Mouse (Mus musculus) thymus, postnatal 14 days (tissue): ENCODE measurements at regions not wholly inside any gene's neighbourhood (a gene's known extent, or its start where the extent isn't known, plus 50 kb on each side); places are given as distances from the start of the nearest gene placed in this dataset.

Source experiments
- DNase-seq: peaks from one replicate; pipeline ENCODE4 v3.0.0; 2021

GRCm38 (mm10) chr15:52577614-52578013 lies 1307.1 kb upstream of the Gm7489 start:
- no peak for DNase-seq

- DNase-seq: no peak
Observed at GRCm38 (mm10) chr15:52589391-52589790, 1295.3 kb upstream of the Gm7489 start.

GRCm38 (mm10) chr15:52599511-52599910 lies 1285.2 kb upstream of the Gm7489 start:
- DNase-seq: no peak

- DNase-seq: no peak
Observed at GRCm38 (mm10) chr15:52599957-52600356, 1284.7 kb upstream of the Gm7489 start.

- DNase-seq: no peak
Observed at GRCm38 (mm10) chr15:52639790-52640189, 1244.9 kb upstream of the Gm7489 start.

- DNase-seq: no peak
Observed at GRCm38 (mm10) chr15:52645961-52646360, 1238.7 kb upstream of the Gm7489 start.

GRCm38 (mm10) chr15:52657916-52658315 lies 1226.8 kb upstream of the Gm7489 start:
- no peak for DNase-seq
